Mouse (Mus musculus): ENCODE measurements around the gene Exoc3l.
"Not testable (repeated sequence)": the region's sequence is repeated elsewhere in the genome, so short reads cannot be mapped to it uniquely, and the experiment has no call there.

The Exoc3l gene

DNA sequence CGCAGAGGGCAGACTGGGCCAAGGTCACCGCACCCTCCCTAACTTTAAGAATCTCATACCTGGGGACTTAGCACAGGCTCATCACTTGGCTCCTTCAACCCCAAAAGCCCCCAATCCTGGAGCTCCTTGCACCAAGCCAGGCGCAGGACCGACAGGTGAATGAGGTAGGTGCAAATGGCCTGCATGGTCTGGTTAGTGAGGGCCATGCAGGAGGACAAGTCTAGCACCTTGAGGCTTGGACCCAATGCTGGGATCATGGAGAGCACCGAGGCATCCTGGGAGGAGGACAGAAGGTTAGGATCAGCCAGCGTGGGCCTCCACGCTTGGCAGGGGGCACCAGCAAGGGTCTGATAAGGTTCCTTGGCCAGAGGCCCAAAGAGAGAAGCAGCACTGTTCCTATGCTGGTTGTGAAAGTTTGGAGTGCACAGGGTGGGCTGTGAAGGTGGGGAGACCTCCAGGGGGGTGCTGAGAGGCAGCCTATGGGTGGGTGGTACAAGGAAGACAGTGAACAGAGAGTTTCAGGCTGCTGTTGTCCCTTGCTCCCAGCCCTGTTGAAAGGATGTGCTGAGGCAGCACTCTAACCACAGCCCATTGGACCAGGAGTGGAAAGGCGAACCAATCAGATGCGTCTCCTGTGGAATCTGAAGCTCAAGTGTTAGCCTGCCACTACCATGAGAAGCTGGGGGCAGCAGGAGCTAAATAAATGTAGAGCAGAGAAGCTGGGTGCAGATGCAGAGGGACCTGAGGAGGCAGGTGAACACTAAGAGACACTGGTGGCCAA is 17.9 kb upstream of the Exoc3l start:
- DNase-seq: no peak

- no peak for DNase-seq
These were observed 17.1 kb upstream of the Exoc3l start for GRCm38 (mm10) chr8:105312891-105313481.

DNA sequence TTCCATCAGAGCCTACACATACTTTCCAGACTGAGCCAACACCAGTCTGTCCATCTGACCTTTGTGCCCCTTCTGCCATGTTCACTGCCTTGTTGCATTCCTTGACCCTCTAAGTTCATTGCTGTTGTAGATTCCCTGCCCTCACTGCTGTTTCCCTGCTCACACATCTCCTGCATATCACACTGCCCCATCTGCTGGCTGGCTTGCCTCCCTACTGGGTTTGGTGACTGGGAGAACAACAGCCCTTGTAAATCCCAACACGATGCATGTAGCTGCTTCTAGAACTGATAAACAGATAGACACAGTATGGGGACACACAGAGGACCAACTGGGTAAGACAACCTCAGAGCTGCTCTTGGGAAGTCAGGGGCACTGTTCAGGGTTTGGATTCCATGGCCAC is 15.8 kb upstream of the Exoc3l start:
- no peak for DNase-seq

- DNase-seq: no peak
These were observed 14.2 kb upstream of the Exoc3l start for GRCm38 (mm10) chr8:105310118-105310517.

DNA sequence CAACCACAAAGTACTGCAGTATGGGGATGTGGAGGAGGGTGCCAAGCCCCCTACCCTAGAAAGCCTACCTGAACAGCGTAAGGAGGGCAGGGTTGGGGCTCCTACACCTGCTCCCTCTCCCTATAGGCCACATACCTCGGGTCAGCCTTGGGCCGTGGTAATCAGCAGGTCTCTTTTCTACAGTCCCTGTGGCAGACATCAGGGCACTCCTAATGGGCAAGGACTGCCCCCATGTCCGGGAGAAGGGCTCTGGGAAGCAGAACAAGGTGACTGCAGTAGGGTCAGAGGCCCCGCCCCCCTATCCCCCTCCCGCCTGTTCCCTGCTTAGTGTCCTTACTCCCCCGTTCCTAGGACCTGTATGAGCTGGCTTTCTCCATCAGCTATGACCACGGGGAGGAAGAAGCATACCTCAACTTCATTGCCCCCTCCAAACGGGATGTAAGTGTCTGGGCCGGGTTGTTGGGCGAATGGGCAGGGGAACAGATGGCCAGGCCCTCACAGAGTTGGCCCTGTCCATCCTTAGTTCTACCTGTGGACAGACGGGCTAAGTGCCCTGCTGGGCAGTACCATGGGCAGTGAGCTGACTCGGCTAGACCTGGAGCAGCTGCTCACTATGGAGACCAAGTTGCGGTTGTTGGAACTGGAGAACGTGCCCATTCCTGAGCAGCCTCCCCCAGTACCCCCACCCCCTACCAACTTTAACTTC is 13.4 kb upstream of the Exoc3l start:
- no peak for DNase-seq

DNA sequence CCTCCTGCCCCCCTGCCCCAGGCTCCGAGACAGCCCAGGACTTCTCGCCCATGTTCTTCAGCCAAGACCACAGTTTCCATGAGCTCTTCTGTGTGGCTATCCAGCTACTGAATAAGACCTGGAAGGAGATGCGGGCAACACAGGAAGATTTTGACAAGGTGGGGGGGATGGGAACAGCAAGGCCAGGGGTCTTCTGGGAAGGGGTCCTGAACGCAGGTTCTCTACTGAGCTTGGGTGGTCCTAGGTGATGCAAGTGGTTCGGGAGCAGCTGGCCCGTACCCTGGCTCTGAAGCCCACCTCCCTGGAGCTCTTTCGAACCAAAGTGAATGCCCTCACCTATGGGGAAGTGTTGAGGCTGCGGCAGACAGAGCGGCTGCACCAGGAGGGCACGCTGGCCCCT is 12.5 kb upstream of the Exoc3l start:
- DNase-seq: no peak

DNA sequence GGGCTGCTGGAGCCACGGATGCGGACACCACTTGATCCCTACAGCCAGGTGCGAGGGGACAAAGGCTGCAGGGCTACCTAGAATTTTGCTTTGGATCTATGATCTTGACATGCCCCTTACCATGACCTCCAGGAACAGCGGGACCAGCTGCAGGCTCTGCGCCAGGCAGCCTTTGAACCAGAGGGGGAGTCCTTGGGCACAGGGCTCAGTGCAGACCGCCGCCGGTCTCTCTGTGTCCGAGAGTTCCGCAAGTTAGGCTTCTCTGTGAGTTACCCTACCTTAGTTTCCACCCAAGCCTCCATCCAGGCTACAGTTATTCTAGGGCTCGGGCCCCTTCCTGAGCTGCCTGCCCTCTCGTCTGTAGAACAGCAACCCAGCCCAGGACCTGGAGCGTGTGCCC is 11.8 kb upstream of the Exoc3l start:
- no peak for DNase-seq

- DNase-seq: no peak
These were observed 10.3 kb upstream of the Exoc3l start for GRCm38 (mm10) chr8:105306146-105306691.

DNA sequence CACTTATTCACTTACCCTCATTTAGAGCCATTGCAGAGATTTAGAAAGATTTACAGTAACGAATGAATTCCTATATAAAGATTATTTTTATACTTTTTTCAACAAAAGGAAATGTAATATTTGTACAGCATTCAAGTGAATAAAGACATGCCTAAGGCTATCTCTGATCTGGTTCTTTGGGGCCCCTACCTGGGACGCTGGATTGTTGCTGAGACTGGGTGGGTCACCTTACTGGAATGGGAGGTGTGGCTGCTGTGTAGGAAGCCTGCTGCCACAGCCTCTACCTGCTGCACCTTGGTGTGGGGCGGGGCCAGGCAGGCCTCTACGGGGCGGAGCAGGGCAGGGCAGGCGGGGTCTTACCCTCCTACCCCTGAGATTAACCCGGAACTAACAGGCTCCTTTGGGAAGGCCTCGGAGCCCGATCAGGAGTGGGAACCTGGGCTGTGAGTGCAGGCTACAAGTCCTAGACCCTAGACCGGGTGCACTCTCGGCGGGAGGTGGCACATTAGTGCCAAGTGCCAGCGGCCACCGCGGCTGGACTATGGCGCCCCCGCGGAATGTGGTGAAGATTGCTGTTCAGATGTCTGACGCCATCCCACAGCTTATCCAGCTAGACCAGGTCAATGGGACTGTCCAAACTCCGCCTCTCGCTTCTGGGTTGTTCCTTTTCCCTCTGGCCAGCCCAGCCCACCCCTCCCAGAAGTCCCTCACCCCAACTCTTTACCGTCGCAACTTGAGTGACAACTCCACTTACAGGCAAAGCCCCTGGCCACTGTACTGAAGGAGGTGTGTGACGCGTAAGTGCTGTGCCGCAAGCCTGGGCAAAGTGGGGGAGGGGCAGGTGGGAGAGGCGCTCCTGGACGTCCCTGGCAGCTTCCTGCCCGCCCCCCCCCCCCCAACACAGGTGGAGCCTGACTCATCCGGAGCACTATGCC is 9.6 kb upstream of the Exoc3l start, which contains the start of gene Elmo3:
Gene Elmo3 (plus strand): TSS at position 391 of the 935 bp plus-strand sequence.
- peak; percentile 87 for DNase-seq

GRCm38 (mm10) chr8:105304325-105305210 is 8.7 kb upstream of the Exoc3l start:
- DNase-seq: no peak

- no peak for DNase-seq
These were observed 8.0 kb upstream of the Exoc3l start for GRCm38 (mm10) chr8:105303874-105304273.

DNA sequence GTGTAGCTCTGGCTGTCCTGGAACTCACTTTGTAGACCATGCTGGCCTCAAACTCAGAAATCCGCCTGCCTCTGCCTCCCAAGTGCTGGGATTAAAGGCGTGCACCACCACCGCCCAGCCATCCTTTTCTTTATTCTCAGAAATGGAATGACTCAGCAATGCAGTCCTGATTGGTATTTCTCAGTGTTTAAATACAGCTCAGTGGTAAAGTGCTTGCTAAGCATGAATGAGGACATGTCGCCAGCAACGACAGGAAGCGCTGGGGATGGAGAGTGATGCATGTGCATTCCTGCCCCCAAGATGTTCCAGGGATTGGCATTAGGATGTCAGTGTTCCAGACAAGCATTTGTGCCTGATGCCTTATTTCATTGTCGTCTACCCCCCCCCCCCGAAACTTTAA is 7.5 kb upstream of the Exoc3l start:
- DNase-seq: no peak

GRCm38 (mm10) chr8:105299962-105300361 is 4.1 kb upstream of the Exoc3l start:
- no peak for DNase-seq

GRCm38 (mm10) chr8:105298351-105299252 is 2.7 kb upstream of the Exoc3l start:
- no peak for DNase-seq

GRCm38 (mm10) chr8:105297511-105298192 is 1.8 kb upstream of the Exoc3l start, which contains the start of gene E2f4:
Gene E2f4 (plus strand): TSS chr8:105297663.
- DNase-seq: peak; percentile 96

DNA sequence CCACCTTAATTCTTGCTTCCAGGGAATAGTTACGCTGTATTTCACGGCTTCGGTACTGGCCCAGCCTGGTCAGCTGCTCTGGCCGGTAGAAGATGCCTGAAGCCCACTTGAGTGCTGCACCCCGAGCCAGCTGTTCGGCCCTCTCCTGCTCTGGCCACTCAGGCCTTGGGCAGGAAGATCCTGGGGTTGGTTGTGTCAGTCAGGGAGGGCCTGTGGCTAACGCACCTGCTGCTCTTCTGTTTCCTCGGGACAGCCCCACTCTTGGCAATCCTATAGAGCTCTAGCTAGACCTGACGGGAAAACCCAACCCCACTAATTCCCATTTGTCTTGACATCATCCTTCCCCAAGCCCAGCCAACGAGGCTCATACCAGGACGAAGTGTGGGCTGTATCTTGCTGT is 645 bp downstream of the Exoc3l start:
- no peak for DNase-seq

DNA sequence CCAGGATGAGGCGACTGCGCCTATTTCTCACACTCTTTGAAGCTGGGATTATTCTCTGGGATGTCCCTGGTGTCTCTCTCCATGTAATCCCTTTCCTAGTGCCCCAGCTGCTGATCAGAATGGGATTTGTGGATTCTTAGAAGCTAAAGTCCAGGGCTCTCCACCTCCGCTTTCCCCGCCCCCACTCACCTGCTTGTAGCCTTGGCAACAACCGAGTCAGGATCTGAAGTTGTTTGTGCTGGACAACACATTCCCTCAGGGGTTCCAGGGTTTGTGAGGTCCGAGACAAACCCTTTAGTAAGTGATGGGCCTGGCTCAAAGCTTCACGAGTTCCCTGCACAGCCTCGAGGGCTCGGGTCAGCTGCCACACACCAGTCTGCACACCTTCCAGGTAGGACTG is 1.1 kb downstream of the Exoc3l start:
- no peak for DNase-seq

- no peak for DNase-seq
These were observed 2.5 kb downstream of the Exoc3l start for GRCm38 (mm10) chr8:105293405-105293804.

GRCm38 (mm10) chr8:105292471-105292870 is 3.4 kb downstream of the Exoc3l start:
- DNase-seq: no peak

DNA sequence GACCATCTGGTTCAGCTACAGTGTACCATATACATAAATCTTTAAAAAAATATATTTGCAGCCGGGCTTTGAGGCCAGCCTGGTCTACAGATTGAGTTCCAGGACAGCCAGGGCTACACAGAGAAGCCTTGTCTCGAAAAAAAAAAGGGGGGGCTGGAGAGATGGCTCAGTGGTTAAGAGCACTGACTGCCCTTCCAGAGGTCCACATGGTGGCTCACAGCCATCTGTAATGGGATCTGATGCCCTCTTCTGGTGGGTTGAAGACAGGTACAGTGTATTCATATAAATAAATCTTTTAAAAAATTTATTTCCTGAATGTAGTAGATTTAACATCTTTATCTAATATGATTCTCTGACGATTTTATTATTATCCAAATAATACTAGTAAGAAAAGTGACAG is 4.1 kb downstream of the Exoc3l start:
- not testable (repeated sequence) for DNase-seq

All from kidney, postnatal 10 days (tissue).